Mouse (Mus musculus): ENCODE results near the gene Pih1d3.

Pih1d3 gene

DNA sequence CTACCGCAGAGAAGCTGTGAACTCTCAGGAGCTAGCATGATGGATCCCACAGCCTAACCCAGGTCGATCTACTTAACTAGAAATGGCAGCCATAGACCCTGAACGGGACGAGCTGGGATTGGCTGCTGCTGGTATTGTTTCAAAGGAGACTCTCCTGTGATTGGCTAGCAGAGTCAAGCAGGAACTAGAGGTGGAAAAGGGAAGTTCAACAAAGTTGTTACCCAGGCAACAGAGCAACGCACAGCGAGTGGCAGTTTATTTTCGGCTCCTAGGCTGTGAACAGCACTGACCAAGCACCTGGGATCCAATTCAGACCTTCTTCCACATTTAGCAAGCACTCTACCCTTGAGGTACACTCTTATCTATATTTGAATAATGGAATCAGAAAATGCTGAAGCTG lies at the start of gene Pih1d3, which contains the start of gene 4931428L18Rik:
TSS of gene Pih1d3 (plus strand) at position 275 of the 400 bp plus-strand sequence.
TSS of gene 4931428L18Rik (minus strand) at position 121 of the 400 bp plus-strand sequence.
- in situ Hi-C loops (cut with MboI, MseI) = no loop called here

DNA sequence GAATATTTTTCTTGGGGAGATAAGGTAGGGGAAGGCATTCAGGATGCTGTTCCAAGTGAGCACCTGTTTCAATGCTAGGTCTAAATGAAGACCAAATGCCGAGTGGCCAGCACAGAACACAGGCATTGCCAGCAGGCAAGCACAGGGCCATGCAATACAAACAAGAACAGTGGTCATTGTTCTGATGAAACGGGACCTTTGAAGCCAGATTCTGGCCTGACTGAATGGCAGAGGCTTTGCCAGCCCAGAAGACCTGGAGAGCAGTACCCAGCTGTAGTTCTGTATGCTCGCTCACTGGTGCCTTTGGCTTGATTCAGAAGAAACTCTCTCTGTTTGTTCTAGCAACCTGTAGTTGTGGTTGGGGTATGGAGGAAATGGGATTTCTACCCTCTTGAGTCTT lies 47.2 kb upstream of the Pih1d3 start:
- in situ Hi-C loops (cut with MboI, MseI) = no loop called here

DNA sequence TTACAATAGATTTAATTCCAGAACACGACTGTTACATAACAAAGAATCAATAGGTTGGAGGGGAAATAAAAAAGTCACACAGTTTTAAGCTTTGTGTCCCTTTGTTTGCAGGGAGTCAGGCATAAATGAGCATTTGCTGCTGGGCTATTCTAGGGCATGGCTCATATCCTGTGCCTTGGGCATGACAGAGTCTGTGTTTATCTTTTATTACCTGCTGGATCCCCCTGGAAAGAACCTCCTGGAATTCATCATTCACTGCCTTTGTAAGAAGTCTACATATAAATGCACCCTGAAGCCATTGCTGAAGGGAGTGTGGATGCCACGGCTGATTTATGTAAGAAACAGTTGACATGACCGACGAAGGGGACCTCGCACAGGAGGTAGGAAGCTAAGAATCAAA lies 46.5 kb upstream of the Pih1d3 start, which contains the start of gene Lgsn:
TSS of gene Lgsn (plus strand) at position 301 of the 400 bp plus-strand sequence.
- in situ Hi-C loops (cut with MboI, MseI) = no loop called here

DNA sequence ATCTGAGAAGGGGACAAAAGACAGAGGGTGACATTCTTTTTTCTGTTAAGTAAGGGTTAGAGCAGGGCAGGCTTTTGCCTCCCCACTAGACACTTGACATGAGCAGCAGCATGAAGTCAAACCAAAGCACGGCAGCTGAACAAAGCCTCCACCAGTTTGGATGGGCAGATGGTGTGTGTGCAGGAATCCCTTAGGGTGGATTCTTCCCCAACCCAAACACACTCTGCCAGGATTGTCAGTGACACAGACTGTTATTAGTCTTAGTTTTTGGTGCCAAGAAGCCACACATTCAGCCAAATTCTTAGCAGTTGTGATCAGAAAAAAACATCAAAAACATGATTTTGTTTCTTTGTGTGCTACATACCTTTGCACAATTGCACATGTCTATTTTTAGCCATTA lies 44.4 kb upstream of the Pih1d3 start:
- in situ Hi-C loops (cut with MboI, MseI) = no loop called here

DNA sequence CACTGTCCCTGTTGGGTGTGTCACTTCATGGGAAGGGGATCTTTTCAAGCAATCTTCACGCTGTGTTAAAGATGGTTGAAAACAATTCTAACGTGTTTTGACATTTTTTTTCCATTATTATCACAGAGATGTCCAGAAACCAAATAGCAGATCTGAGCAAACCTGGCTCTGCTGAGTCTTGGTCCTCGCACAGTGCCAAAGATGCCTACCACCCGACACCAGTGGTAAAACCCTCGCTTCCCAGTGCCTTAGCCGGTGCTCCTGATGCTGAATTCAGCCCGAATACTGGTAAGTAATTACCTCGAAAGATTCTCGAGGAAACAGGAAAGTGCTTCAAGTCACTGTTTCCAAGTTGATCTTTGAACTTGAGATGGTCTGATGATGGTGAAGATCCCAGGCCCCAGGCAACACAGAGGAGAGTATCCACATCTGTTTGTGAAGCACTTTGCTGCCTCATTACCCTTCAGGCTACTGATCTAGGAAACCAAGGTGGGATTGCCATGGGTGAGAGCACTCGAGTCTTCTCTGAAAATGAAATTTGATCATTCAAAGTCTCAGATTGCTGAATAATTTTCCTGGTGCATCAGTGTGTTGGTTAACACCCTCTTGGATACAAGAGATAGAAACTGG lies 32.3 kb upstream of the Pih1d3 start:
- in situ Hi-C loops (cut with MboI, MseI) = no loop called here

DNA sequence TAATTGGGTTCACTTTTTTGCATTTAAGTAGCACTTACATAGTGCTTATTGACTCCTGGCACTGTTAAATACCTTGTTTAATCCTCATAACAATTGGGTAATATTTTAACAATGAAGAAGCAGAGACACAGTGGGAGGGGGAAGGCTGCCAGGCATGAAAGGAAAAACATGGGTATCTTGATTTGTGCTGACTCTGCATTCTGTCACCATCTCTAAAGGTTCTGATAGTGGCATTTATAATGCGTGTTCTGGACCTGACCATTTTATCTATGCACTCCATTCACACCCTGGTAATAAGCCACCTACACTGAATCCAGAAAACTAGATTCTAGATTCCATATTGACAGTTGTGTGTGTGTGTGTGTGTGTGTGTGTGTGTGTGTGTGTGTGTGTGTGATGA lies 27.0 kb upstream of the Pih1d3 start:
- in situ Hi-C loops (cut with MboI, MseI) = no loop called here

DNA sequence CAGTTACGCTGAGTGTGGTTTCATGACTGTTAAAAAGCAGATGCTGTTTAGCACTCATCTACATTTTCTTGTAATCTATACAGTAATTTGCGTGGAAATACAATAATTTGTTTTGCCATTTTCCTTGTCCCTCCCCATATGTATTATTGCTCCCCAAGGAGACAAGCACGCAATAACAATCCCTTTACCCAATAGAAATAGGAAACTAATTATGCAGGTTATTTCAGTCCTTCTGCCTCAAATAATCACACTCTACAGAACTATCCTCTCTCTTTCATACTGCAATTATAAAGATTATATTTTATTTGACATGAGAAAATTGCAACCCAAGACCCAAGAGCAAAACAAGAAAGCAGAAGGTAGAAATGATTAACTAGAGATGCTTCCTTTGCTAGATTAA lies 25.7 kb upstream of the Pih1d3 start:
- in situ Hi-C loops (cut with MboI, MseI) = no loop called here

DNA sequence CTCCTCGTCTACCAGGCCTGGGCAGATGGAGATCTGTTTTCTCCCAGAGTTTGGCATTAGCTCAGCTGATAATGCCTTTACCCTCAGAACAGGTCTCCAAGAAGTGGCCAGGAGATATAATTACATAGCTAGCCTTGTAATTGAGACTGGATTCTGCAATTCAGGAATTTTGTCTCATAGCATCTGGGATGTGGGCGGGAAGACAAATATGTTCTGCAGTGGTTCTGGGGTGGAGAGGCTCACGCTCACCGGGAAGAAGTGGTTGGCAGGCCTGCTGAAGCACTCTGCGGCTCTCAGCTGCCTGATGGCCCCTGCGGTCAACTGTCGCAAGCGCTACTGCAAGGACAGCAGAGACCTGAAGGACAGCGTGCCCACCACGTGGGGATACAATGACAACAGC lies 18.9 kb upstream of the Pih1d3 start:
- in situ Hi-C loops (cut with MboI, MseI) = no loop called here

DNA sequence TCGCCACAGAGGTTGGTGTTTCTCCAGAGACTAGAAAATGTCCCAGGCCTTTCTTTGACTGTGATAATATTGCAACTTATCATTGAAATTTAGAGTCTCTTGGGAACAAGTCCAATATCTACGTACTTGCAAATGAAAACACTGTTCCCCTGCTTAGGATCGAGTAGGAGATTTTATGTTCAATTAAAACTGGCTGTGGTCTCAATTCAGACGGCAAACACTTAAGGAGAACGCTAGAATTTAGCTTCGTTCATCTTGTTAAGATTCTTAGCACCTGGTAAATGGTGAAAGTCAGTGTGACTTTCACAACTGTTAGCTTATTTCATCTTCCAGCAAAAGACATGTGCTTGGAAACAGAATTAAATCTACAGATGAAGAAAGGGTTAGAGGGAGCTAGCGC lies 17.3 kb upstream of the Pih1d3 start:
- in situ Hi-C loops (cut with MboI, MseI) = no loop called here

DNA sequence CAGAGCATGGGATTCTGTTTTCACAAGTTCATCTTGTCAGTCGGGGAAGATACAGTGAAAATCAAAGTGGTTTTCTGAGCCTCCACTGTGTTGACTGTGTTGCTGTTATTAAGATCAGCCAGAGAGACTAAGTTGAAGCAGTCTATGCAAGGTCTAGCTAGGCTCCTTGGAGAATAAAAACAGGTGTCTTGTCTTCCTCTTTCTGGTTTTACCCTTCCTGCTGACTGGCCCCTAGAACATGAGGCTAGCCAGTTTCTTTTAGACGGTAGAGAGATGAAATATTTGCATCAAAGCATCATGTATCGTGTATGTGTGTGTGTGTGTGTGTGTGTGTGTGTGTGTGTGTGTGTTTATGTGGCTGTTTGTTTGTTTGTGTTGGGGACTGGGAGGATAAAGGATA lies 16.9 kb upstream of the Pih1d3 start:
- in situ Hi-C loops (cut with MboI, MseI) = no loop called here

DNA sequence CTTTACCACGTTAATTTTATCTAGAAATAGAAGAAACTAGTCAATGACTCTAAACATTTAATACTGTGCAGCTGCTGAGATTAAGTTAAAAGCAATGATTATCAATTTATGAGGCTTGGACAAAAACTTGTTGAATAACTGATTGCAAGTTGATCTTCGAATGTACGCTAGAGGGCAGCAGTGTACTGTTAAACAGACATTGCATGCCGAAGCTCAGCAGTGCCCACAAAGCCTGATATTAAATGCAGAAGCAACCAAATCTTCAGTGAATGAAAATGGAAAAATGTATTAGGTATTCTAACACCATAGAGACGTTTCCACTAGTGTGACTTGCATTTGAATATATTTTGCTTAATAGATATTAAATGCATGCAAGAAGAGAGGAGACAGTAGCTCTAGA lies 12.5 kb upstream of the Pih1d3 start:
- in situ Hi-C loops (cut with MboI, MseI) = no loop called here

DNA sequence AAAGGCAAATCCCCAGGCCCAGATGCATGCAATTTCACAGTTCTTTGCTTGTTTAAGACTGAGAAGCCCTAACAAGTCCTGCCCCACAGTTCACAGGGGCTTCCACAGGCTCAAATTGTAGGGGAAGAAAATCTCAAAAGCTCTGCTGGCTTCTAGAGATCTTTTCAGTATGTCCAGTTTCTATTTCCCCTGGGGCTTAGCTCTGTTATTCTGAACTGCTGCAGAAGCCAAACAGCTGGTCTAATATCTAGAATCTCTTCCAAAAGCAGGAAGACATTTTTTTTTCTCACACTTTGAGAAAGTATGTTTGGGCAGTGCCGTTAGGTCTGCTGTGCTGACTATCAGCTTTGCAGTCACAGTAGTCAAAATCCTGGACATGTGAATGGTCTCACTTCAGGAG lies 7.8 kb upstream of the Pih1d3 start:
- in situ Hi-C loops (cut with MboI, MseI) = no loop called here

DNA sequence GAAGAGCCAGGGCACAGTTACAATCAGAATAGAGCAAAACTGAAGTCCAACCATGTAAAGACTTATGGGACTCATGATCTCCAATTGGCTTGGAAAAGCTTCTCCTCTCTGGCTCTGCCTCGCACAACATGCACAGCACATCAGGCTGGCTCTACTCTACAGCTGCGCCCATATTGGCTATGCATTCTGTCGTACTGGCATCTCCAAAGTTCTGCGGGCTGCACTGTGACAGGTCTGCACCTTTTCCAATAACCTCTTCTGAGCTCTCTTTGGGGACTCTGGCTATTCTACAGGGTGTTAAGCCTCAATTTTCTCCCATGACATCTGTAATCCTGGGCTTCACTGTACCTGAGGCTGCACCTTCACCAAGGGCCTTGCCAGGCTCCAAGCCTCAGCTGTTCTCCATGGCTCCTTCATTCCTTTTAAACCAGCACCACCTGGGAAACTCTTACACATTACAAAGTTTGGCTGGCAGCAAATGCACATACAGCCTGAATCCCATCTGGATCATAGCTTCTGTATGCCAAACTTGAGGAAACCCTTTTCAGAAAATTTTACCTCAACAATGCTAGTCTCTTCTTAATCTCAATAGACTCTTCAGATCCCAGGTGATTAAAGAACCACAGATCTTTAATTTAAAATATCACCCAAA lies 1.9 kb upstream of the Pih1d3 start:
- in situ Hi-C loops (cut with MboI, MseI) = no loop called here

DNA sequence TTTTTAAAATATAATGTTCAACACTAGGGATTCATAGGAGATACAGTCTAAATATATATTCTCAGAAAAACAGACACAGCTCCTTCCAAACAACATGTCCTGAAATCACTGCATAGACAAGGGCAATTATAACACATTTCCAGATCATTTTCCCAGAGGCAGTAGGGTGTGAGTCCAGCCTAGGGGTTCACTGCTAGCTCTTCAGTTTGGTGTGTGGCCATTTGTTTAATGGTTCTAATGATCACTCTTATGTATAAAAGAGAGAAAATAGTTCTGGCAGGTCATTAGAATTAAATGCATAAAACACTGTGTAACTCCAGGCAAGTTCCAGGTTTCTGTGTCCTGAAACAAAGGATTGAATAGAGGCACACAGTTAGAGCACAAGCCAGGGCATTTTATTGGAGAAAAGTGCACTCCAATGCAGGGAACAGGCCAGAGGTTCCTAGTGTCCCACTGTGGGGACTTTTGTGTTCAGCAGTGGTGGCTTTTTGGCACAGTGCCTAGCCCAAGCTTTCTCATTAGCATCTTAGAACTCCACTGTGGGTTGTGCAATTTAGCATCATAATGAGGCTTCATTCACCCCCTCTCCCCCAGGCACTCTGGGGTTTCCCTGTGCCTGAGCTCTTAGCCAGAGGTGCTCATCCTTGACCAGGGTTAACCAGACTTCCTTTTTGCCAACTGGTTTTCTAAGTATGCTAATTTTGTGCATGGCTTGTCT lies 10.8 kb downstream of the Pih1d3 start:
- in situ Hi-C loops (cut with MboI, MseI) = no loop called here

DNA sequence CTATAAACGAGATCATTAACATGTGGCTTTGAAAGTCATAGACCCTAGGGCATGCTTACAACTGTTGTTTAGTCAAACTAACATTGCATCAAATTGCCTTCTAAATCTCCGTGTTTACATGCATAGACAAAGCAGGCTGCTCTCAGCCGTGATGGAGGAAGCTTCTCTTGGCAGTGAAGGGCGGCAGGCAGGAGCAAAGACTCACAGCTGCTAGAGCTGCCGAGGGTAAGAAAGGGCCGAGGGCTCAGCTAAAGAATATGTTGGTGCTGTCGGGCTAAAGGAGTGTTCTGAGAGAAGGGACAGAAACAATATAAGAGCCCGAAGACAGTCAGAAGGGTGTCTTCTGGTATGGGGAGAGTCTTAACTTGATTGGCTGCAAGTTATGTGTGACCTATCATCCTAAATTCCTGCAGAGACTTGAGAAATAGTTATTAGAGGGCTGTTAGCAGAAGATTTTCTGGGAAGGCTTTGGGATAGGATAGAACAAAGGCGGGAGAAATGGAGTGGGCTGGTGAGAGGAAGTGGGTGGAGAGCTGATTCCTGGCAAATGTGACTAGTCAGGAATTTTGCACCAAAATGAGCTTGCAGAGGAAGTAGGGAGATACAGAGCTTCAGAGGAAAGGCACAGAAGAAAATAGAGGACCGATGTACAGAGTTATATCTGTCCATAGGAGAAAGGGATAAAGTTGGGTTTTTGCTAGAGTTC lies 37.7 kb downstream of the Pih1d3 start:
- in situ Hi-C loops (cut with MboI, MseI) = no loop called here
